Mouse (Mus musculus) liver, embryonic 14.5 days (tissue): Measurements from ENCODE around the gene Tent4b. TPM values are rescaled to one million over a fixed set of nuclear protein-coding genes. Genes with fewer than 3 reads are reported as not detected.
"Not testable (repeated sequence)": the region's sequence is repeated elsewhere in the genome, so short reads cannot be mapped to it uniquely, and the experiment has no call there.

Source experiments
- ATAC-seq: fragments of 200-750 bp; cut with Nextera tagmentation; 2 replicates; pipeline ENCODE4 v1.8.0; 2017; ENCODE audit warnings: moderate number of reproducible peaks, mild to moderate bottlenecking, moderate library complexity; ENCODE audit not compliant: insufficient read depth
- DNase-seq, 3 experiments: peaks; one replicate each; pipeline ENCODE4 v3.0.0-alpha.2; 2012 to 2013; ENCODE audit warnings: low read depth in 3 of 3, low spot score in 3 of 3
- H3K27ac ChIP-seq: fragments of 300-500 bp; sonication (generic); 2 replicates; pipeline ENCODE4 v1.5.1; 2014; ENCODE audit warnings: moderate library complexity, mild to moderate bottlenecking, control low read depth, inconsistent platforms
- H3K27me3 ChIP-seq: fragments of 300-500 bp; sonication (generic); 2 replicates; pipeline ENCODE4 v1.6.1; 2014; ENCODE audit warnings: mild to moderate bottlenecking, low read length, moderate library complexity; ENCODE audit not compliant: control insufficient read depth, insufficient read depth
- H3K36me3 ChIP-seq: fragments of 300-500 bp; sonication (generic); replicated peaks from 2 replicates; pipeline ENCODE4 v1.6.1; 2014; ENCODE audit warnings: low read depth; ENCODE audit not compliant: control insufficient read depth, insufficient read depth
- H3K4me1 ChIP-seq, 2 experiments: fragments of 200-500 bp in 1 of 2; fragments of 300-500 bp in 1 of 2; sonication (generic) in 1 of 2; replicated peaks; 2 replicates each; pipeline ENCODE4 v1.6.1; 2012 to 2014; ENCODE audit warnings: antibody characterized with exemption in 1 of 2, inconsistent platforms in 1 of 2, low read length in 1 of 2; ENCODE audit not compliant: control insufficient read depth in 2 of 2, insufficient read depth in 2 of 2
- H3K4me2 ChIP-seq: fragments of 300-500 bp; sonication (generic); 2 replicates; pipeline ENCODE4 v1.6.1; 2014; ENCODE audit warnings: low read depth, mild to moderate bottlenecking, control low read depth, moderate library complexity
- H3K4me3 ChIP-seq, 2 experiments: fragments of 200-500 bp in 1 of 2; fragments of 300-500 bp in 1 of 2; sonication (generic) in 1 of 2; 2 replicates each; pipeline ENCODE4 v1.5.1; 2012 to 2014; ENCODE audit warnings: low read depth in 2 of 2, low read length in 2 of 2, mild to moderate bottlenecking in 2 of 2, control low read depth in 1 of 2, inconsistent platforms in 1 of 2, moderate library complexity in 1 of 2; ENCODE audit not compliant: insufficient read depth in 1 of 2
- H3K9ac ChIP-seq: fragments of 300-500 bp; sonication (generic); replicated peaks from 2 replicates; pipeline ENCODE4 v1.6.1; 2014; ENCODE audit warnings: mild to moderate bottlenecking, control low read depth, moderate library complexity
- H3K9me3 ChIP-seq: fragments of 300-500 bp; sonication (generic); 2 replicates; pipeline ENCODE4 v1.6.1; 2016; ENCODE audit warnings: low read length, mixed read lengths; ENCODE audit not compliant: control insufficient read depth
- CTCF ChIP-seq: IDR thresholded peaks from 2 replicates; pipeline ENCODE4 v1.5.1; 2016; ENCODE audit warnings: antibody characterized with exemption, low read depth, control low read depth
- EP300 ChIP-seq: IDR thresholded peaks from 2 replicates; pipeline ENCODE4 v1.6.1; 2016; ENCODE audit warnings: antibody characterized with exemption, low read depth
- WGBS: fragments of 180-500 bp; shearing (Covaris S2); extraction: QIAGEN DNeasy Blood & Tissue Kit; methylation state at CpG from one replicate; pipeline ENCODE4 v1.1.7; 2014; ENCODE audit not compliant: insufficient replicate concordance; 5-methylcytosine and 5-hydroxymethylcytosine counted together
- polyA plus RNA-seq, 2 experiments: library from polyadenylated mRNA; depleted of rRNA in 1 of 2; stranded (reverse) in 1 of 2; unstranded in 1 of 2; fragments of >200 nt; fragmentation: Nextera tagmentation in 1 of 2; extraction: Ambion mirVana in 1 of 2; gene quantifications; 2 replicates each; pipeline versions ENCODE4 v1.2.1 to v1.2.3; 2012 to 2014

The Tent4b gene
- polyA plus RNA-seq, 2 experiments: 4.3 to 9.2 TPM

GRCm38 (mm10) chr8:88207121-88207821 lies 8.3 kb downstream of the Tent4b start:
- TF ChIP-seq CTCF (no peak), EP300 (no peak)
- ATAC-seq: no peak
- no peak for DNase-seq
- Histone ChIP-seq H3K27me3 (no peaks in the 10 kb centered on the region), H3K9me3 (no peaks in the 10 kb centered on the region), H3K36me3 (peaks cover 5% of the 10 kb centered on the region), H3K4me3 (no peak overlapping the region), H3K4me2 (no peak overlapping the region), H3K9ac (no peak overlapping the region), H3K27ac (no peak overlapping the region), H3K4me1 (peaks cover 0 to 10% of the 10 kb centered on the region in 2 experiments; a peak in 3 of 4 replicates)
- WGBS: 76% methylated on average over 7 of the region's 7 CpGs

- H3K4me3 ChIP-seq, H3K27me3 ChIP-seq, H3K9ac ChIP-seq, DNase-seq, H3K27ac ChIP-seq, H3K4me1 ChIP-seq, H3K36me3 ChIP-seq, H3K4me2 ChIP-seq, ATAC-seq, H3K9me3 ChIP-seq: not testable (repeated sequence)
- WGBS: 64% methylated on average over 5 of the region's 6 CpGs
These were observed 11.2 kb downstream of the Tent4b start for GRCm38 (mm10) chr8:88209930-88210827.

GRCm38 (mm10) chr8:88221353-88221752 lies 22.3 kb downstream of the Tent4b start:
- no peaks in the 10 kb centered on the region; the same call in 1 of the 2 replicates for H3K36me3 ChIP-seq
- no peak overlapping the region for H3K9ac ChIP-seq
- H3K9me3 ChIP-seq: no peaks in the 10 kb centered on the region
- DNase-seq: no peak
- TF ChIP-seq CTCF (no peak), EP300 (no peak)
- H3K4me1 ChIP-seq: peaks cover 0 to 6% of the 10 kb centered on the region in 2 experiments; a peak in 2 of 4 replicates
- no peak overlapping the region for H3K27ac ChIP-seq
- 62% methylated on average over 4 of the region's 4 CpGs for WGBS
- H3K27me3 ChIP-seq: no peaks in the 10 kb centered on the region
- no peak overlapping the region for H3K4me2 ChIP-seq
- no peak overlapping the region for H3K4me3 ChIP-seq
- ATAC-seq: no peak

GRCm38 (mm10) chr8:88225358-88225757 lies 26.3 kb downstream of the Tent4b start:
- ATAC-seq: no peak
- peaks cover 0 to 15% of the 10 kb centered on the region in 2 experiments; a peak in 2 of 4 replicates for H3K4me1 ChIP-seq
- no peaks in the 10 kb centered on the region; the same call in 1 of the 2 replicates for H3K36me3 ChIP-seq
- no peak overlapping the region for H3K27ac ChIP-seq
- H3K4me3 ChIP-seq: no peak overlapping the region
- no peak for TF ChIP-seq EP300
- no peak for TF ChIP-seq CTCF
- H3K4me2 ChIP-seq: no peak overlapping the region
- 79% methylated on average over 5 of the region's 5 CpGs for WGBS
- no peak for DNase-seq
- no peaks in the 10 kb centered on the region for H3K27me3 ChIP-seq
- H3K9ac ChIP-seq: no peak overlapping the region
- H3K9me3 ChIP-seq: no peaks in the 10 kb centered on the region

- Histone ChIP-seq H3K9me3 (no peaks in the 10 kb centered on the region), H3K27ac (no peak overlapping the region), H3K4me1 (peaks cover 0 to 9% of the 10 kb centered on the region in 2 experiments; a peak in 1 of 4 replicates), H3K27me3 (no peaks in the 10 kb centered on the region), H3K36me3 (no peaks in the 10 kb centered on the region; the same call in 1 of the 2 replicates), H3K4me2 (no peak overlapping the region), H3K4me3 (no peak overlapping the region), H3K9ac (no peak overlapping the region)
- no peak for ATAC-seq
- 58% methylated on average over 6 of the region's 6 CpGs for WGBS
- DNase-seq: no peak
- TF ChIP-seq EP300 (no peak), CTCF (no peak)
These were observed 28.8 kb downstream of the Tent4b start for GRCm38 (mm10) chr8:88227851-88228250.
